Mouse (Mus musculus): Measurements from ENCODE around the gene Lbhd1.

DNA sequence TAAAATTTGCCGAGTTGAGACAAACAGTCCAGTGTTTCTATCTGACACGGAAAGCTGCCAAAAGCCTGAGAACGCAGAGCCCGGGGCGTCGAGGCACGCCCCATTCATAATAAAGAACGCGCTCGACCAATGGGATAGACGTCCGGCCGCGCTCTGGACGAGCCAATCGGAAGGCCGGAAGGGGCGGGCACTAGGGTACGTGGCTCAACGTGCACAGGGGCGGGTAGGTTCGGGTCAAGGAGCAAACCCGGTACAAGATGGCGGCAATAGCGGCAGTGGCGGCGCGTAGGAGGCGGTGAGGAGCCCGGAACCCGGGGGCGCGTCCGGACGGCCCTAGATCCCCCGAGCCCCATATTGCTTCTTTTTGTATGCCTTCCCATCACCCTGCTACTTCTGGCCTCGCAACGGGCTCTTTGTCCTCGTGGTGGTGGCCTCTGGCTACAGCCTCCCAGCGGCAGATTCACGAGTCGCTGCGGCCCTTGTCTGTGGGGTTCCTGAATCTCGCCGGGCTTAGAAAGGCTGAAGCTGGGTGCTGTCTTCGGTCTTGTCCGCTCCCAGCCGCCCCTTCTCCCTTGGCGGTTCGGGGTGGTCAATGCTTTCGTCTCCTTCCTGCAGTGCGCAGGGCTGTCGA, 14.4 kb downstream of the Lbhd1 start, which contains the start of gene Ganab:
- no peak for TF ChIP-seq EP300 (IDR thresholded peaks at IDR 0.05; ENCODE audit: insufficient read depth, low read depth, low read length)
- peak; percentile 68 for TF ChIP-seq POLR2A (IDR thresholded peaks at IDR 0.05; ENCODE audit: insufficient read depth, low read length)
- no peak for TF ChIP-seq CTCF (IDR thresholded peaks at IDR 0.05; ENCODE audit: low read depth, low read length)
